ENCODE assay signal across 35 mouse cellular contexts in the genomic region with DNA sequence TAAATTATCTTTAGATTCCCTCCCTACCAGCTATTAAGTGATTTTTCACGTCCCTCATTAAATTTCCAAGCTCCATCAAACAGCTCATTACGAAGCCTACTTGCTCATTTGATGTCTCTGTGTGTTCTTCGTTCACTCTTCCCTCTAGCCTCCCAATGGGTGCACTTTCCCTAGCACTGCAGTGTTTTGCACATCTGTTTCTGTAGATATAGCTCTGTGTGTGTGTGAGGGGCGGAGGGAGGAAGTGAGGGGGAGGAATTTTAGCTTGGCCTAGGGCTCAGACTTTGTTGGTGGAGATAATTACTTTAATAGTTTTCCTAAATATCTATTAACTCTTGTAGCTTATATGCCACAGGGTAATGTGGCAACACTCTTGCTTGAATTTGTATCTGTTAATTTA. TPM values are rescaled to one million over a fixed set of nuclear protein-coding genes. Genes with fewer than 3 reads are reported as not detected.
DNase-seq lines count a peak whose midpoint lies in the region; ATAC-seq and TF ChIP-seq lines count a peak whose summit lies in the region.
"Had no signal": no experiment of that assay in that cellular context is flagged by ENCODE, and none has a peak within 500 bp of the region (broad histone marks: within the 10 kb centered on the region; RNA-seq: fewer than 3 reads in every experiment).

No protein-coding gene starts in this region.

- 79% methylated on average over 4 of the region's 4 CpGs for WGBS in midbrain, embryonic 13.5 days
- WGBS in midbrain, embryonic 11.5 days: 77% methylated on average over 4 of the region's 4 CpGs
- 63% methylated on average over 4 of the region's 4 CpGs for WGBS in hindbrain, postnatal 0 days
- 60% methylated on average over 4 of the region's 4 CpGs for WGBS in neural tube, embryonic 14.5 days

- no peaks in the 10 kb centered on the region for H3K27me3 ChIP-seq in midbrain, embryonic 13.5 days
- H3K27me3 ChIP-seq in midbrain, embryonic 11.5 days (ENCODE audit: control insufficient read depth, insufficient read depth, low read length): no peaks in the 10 kb centered on the region
- no peaks in the 10 kb centered on the region for H3K27me3 ChIP-seq in hindbrain, postnatal 0 days (ENCODE audit: insufficient read depth, low read length)
- H3K27me3 ChIP-seq in neural tube, embryonic 14.5 days (ENCODE audit: control insufficient read depth, insufficient read depth, low read length): no peaks in the 10 kb centered on the region
- H3K27me3 ChIP-seq: embryonic facial prominence, embryonic 12.5 days; limb, embryonic 15.5 days; liver, embryonic 13.5 days; megakaryocyte, embryonic 14.5 days had no signal

- no peak overlapping the region for H3K4me3 ChIP-seq in midbrain, embryonic 13.5 days (replicated peaks)
- no peak overlapping the region for H3K4me3 ChIP-seq in midbrain, embryonic 11.5 days (ENCODE audit: low read depth, low read length)
- H3K4me3 ChIP-seq in hindbrain, postnatal 0 days (ENCODE audit: low read length): no peak overlapping the region
- H3K4me3 ChIP-seq in neural tube, embryonic 14.5 days (ENCODE audit: low read depth, low read length): no peak overlapping the region
- H3K4me3 ChIP-seq: embryonic facial prominence, embryonic 12.5 days; layer of hippocampus, adult 2 months; limb, embryonic 10.5 days; limb, embryonic 15.5 days; liver, embryonic 13.5 days; megakaryocyte, embryonic 14.5 days had no signal

- TF ChIP-seq CTCF in hindbrain, postnatal 0 days (IDR thresholded peaks at IDR 0.05; ENCODE audit: low read depth): no peak

- H3K4me2 ChIP-seq in midbrain, embryonic 13.5 days (replicated peaks): no peak overlapping the region
- no peak overlapping the region for H3K4me2 ChIP-seq in midbrain, embryonic 11.5 days
- H3K4me2 ChIP-seq in hindbrain, postnatal 0 days (ENCODE audit: low read depth, low read length): no peak overlapping the region
- H3K4me2 ChIP-seq in neural tube, embryonic 14.5 days (ENCODE audit: low read depth, low read length): no peak overlapping the region
- H3K4me2 ChIP-seq: embryonic facial prominence, embryonic 12.5 days; heart, embryonic 11.5 days; limb, embryonic 15.5 days; liver, embryonic 13.5 days had no signal

- H3K9ac ChIP-seq in midbrain, embryonic 13.5 days (replicated peaks): no peak overlapping the region
- no peak overlapping the region for H3K9ac ChIP-seq in midbrain, embryonic 11.5 days (ENCODE audit: low read length)
- no peak overlapping the region for H3K9ac ChIP-seq in hindbrain, postnatal 0 days (replicated peaks; ENCODE audit: low read length)
- no peak overlapping the region for H3K9ac ChIP-seq in neural tube, embryonic 14.5 days (replicated peaks; ENCODE audit: low read depth, low read length)
- H3K9ac ChIP-seq: embryonic facial prominence, embryonic 12.5 days; limb, embryonic 15.5 days; liver, embryonic 13.5 days had no signal

- no peaks in the 10 kb centered on the region for H3K9me3 ChIP-seq in midbrain, embryonic 13.5 days
- H3K9me3 ChIP-seq in midbrain, embryonic 11.5 days (ENCODE audit: control insufficient read depth, low read length): no peaks in the 10 kb centered on the region
- H3K9me3 ChIP-seq in hindbrain, postnatal 0 days (ENCODE audit: low read length): no peaks in the 10 kb centered on the region
- no peaks in the 10 kb centered on the region for H3K9me3 ChIP-seq in neural tube, embryonic 14.5 days (ENCODE audit: control insufficient read depth, low read length)
- H3K9me3 ChIP-seq: embryonic facial prominence, embryonic 12.5 days; limb, embryonic 10.5 days; limb, embryonic 15.5 days; liver, embryonic 13.5 days; megakaryocyte, embryonic 14.5 days had no signal

- no peaks in the 10 kb centered on the region for H3K4me1 ChIP-seq in midbrain, embryonic 13.5 days (replicated peaks)
- no peaks in the 10 kb centered on the region for H3K4me1 ChIP-seq in midbrain, embryonic 11.5 days (ENCODE audit: control insufficient read depth, insufficient read depth, low read length)
- H3K4me1 ChIP-seq in hindbrain, postnatal 0 days (ENCODE audit: insufficient read depth, low read length): no peaks in the 10 kb centered on the region
- H3K4me1 ChIP-seq in neural tube, embryonic 14.5 days (ENCODE audit: control insufficient read depth, insufficient read depth, low read length): no peaks in the 10 kb centered on the region; the same call in 1 of the 2 replicates
- H3K4me1 ChIP-seq: embryonic facial prominence, embryonic 12.5 days; limb, embryonic 10.5 days; limb, embryonic 15.5 days; liver, embryonic 13.5 days had no signal

- no peak for DNase-seq in midbrain, embryonic 11.5 days (ENCODE audit: low spot score, missing footprints)
- peak; percentile 23 for DNase-seq in brain, adult 2 months (ENCODE audit: low read depth, low spot score)
- DNase-seq in hindbrain, postnatal 0 days (ENCODE audit: low spot score): peak; percentile 15
- DNase-seq in frontal cortex, postnatal 10 days (ENCODE audit: low spot score in 2 of 2): no peak
- no peak for DNase-seq in right cerebral cortex, postnatal 10 days (ENCODE audit: low spot score in 2 of 2)
- no peak for DNase-seq in thymus, postnatal 4 days
- DNase-seq: adrenal gland, adult 2 months; adrenal gland, postnatal 36 days; cerebellum, adult 8-10 months; cerebellum, postnatal 36 days; gastrocnemius, postnatal 25 days; heart, adult 18-20 months; heart, postnatal 4 days; kidney, adult 2 months; kidney, postnatal 36 days; layer of hippocampus, postnatal 36 days; liver, embryonic 13.5 days; lung, adult 18-20 months; lung, postnatal 4 days; thymus, adult 18-20 months; thymus, postnatal 36 days had no signal

- H3K36me3 ChIP-seq in midbrain, embryonic 13.5 days: no peaks in the 10 kb centered on the region
- no peaks in the 10 kb centered on the region for H3K36me3 ChIP-seq in midbrain, embryonic 11.5 days (ENCODE audit: control insufficient read depth, insufficient read depth, low read length)
- H3K36me3 ChIP-seq in hindbrain, postnatal 0 days (ENCODE audit: insufficient read depth, low read length): no peaks in the 10 kb centered on the region
- H3K36me3 ChIP-seq in neural tube, embryonic 14.5 days (ENCODE audit: control insufficient read depth, insufficient read depth, low read length): no peaks in the 10 kb centered on the region
- H3K36me3 ChIP-seq: embryonic facial prominence, embryonic 12.5 days; limb, embryonic 10.5 days; limb, embryonic 15.5 days; liver, embryonic 13.5 days had no signal

- peak; percentile 67 for ATAC-seq in midbrain, embryonic 13.5 days
- ATAC-seq in midbrain, embryonic 11.5 days (ENCODE audit: low FRiP score): no peak
- ATAC-seq in hindbrain, postnatal 0 days: peak; percentile 68; the same call in 1 of the 2 replicates
- ATAC-seq in neural tube, embryonic 14.5 days (ENCODE audit: low read depth): peak; percentile 90
- ATAC-seq: activated CD4-positive, CD25-positive, alpha-beta regulatory T cell, adult 4 months; forebrain, embryonic 14.5 days; lung, postnatal 0 days had no signal

- no peak overlapping the region for H3K27ac ChIP-seq in midbrain, embryonic 13.5 days
- no peak overlapping the region for H3K27ac ChIP-seq in midbrain, embryonic 11.5 days (ENCODE audit: low read depth, low read length)
- no peak overlapping the region for H3K27ac ChIP-seq in hindbrain, postnatal 0 days
- H3K27ac ChIP-seq in neural tube, embryonic 14.5 days (ENCODE audit: low read depth, low read length): peak overlapping the region; percentile 16; the same call in 1 of the 2 replicates
- H3K27ac ChIP-seq: embryonic facial prominence, embryonic 12.5 days; layer of hippocampus, adult 2 months; limb, embryonic 10.5 days; limb, embryonic 15.5 days; liver, embryonic 13.5 days; stomach, postnatal 0 days had no signal

RNA-seq across cellular contexts. Expression of gene Kcna4, which starts 54.4 kb away (rescaled TPM):
- 5.5 and 6.5 TPM in 2 replicates for polyA plus RNA-seq in midbrain, embryonic 13.5 days (2015; fragmentation: Nextera tagmentation; extraction: Ambion mirVana)
- polyA plus RNA-seq in midbrain, embryonic 11.5 days (2014; fragmentation: Nextera tagmentation; extraction: Ambion mirVana): 0.80 and 1.1 TPM in 2 replicates
- total RNA-seq in hindbrain, postnatal 0 days (2014; rRNA removed): 16.1 and 20.8 TPM in 2 replicates
- 7.0 and 7.2 TPM in 2 replicates for polyA plus RNA-seq in hindbrain, postnatal 0 days (2015; fragmentation: Nextera tagmentation; extraction: Ambion mirVana)
- polyA plus RNA-seq in neural tube, embryonic 14.5 days (2014; fragmentation: Nextera tagmentation; extraction: Ambion mirVana): 6.2 and 7.6 TPM in 2 replicates
- total RNA-seq: gastrocnemius, adult 18-20 months; gastrocnemius, postnatal 25 days had no signal
- polyA plus RNA-seq: activated CD4-positive, CD25-positive, alpha-beta regulatory T cell, adult 4 months; adrenal gland, adult 2 months; kidney, adult 2 months; spleen, adult 2 months had no signal

Comparison
In these comparisons a context has a peak if more than half of its experiments do, and no peak if none do; other contexts are left out.
1. DNase-seq: peak in brain, adult 2 months (single experiment) and hindbrain, postnatal 0 days (single experiment); none in midbrain, embryonic 11.5 days (single experiment), frontal cortex, postnatal 10 days (0 of 2), right cerebral cortex, postnatal 10 days (0 of 2) and thymus, postnatal 4 days (single experiment).